Comparison of ENCODE assay signal across 10 mouse cellular contexts in genomic region chr7:118977167-118977543, GRCm38 (mm10). TPM values are rescaled to one million over a fixed set of nuclear protein-coding genes. Genes with fewer than 3 reads are reported as not detected.
A peak's percentile ranks its signal among the peaks of the same experiment; 100 is the strongest.
DNase-seq lines count a peak whose midpoint lies in the region; ATAC-seq lines count a peak whose summit lies in the region.
"Had no signal": no experiment of that assay in that cellular context is flagged by ENCODE, and none has a peak within 500 bp of the region (broad histone marks: within the 10 kb centered on the region; RNA-seq: fewer than 3 reads in every experiment).

No protein-coding gene starts in this region.

- H3K9me3 ChIP-seq in forebrain, embryonic 10.5 days: no peaks in the 10 kb centered on the region
- H3K9me3 ChIP-seq in forebrain, embryonic 11.5 days (ENCODE audit: control insufficient read depth, low read length): no peaks in the 10 kb centered on the region
- H3K9me3 ChIP-seq in lung, embryonic 15.5 days: no peaks in the 10 kb centered on the region
- no peaks in the 10 kb centered on the region for H3K9me3 ChIP-seq in hindbrain, embryonic 16.5 days (ENCODE audit: control insufficient read depth, low read length)
- no peaks in the 10 kb centered on the region for H3K9me3 ChIP-seq in neural tube, embryonic 15.5 days (replicated peaks)
- H3K9me3 ChIP-seq: embryonic facial prominence, embryonic 15.5 days; limb, embryonic 13.5 days had no signal

- H3K36me3 ChIP-seq in forebrain, embryonic 10.5 days (replicated peaks): peaks cover 98% of the 10 kb centered on the region
- H3K36me3 ChIP-seq in forebrain, embryonic 11.5 days (ENCODE audit: control insufficient read depth, insufficient read depth, low read length): peaks cover 10% of the 10 kb centered on the region
- H3K36me3 ChIP-seq in lung, embryonic 15.5 days: peaks cover 9% of the 10 kb centered on the region; the same call in 1 of the 2 replicates
- no peaks in the 10 kb centered on the region; the same call in 1 of the 2 replicates for H3K36me3 ChIP-seq in hindbrain, embryonic 16.5 days (ENCODE audit: control insufficient read depth, insufficient read depth, low read length)
- 0 out of 2 replicates have a peak, but pooled peaks cover 2% of the 10 kb centered on the region for H3K36me3 ChIP-seq in neural tube, embryonic 15.5 days

- ATAC-seq in forebrain, embryonic 11.5 days (replicated peaks; ENCODE audit: low FRiP score): no peak
- ATAC-seq in lung, embryonic 15.5 days (ENCODE audit: borderline replicate concordance, extremely low read depth, low FRiP score, low TSS enrichment): no peak
- no peak for ATAC-seq in hindbrain, embryonic 16.5 days
- ATAC-seq in neural tube, embryonic 15.5 days (ENCODE audit: low FRiP score): no peak

- H3K27ac ChIP-seq in forebrain, embryonic 10.5 days: peak overlapping the region; percentile 75
- H3K27ac ChIP-seq in forebrain, embryonic 11.5 days (ENCODE audit: low read depth, low read length): no peak overlapping the region; the same call in 1 of the 2 replicates
- 0 out of 2 replicates have a peak overlapping the region, but pooled peaks have one; percentile 9 for H3K27ac ChIP-seq in lung, embryonic 15.5 days
- H3K27ac ChIP-seq in hindbrain, embryonic 16.5 days (ENCODE audit: low read depth, low read length): peak overlapping the region; percentile 44
- peak overlapping the region; percentile 67 for H3K27ac ChIP-seq in neural tube, embryonic 15.5 days (replicated peaks)
- H3K27ac ChIP-seq: embryonic facial prominence, embryonic 15.5 days; limb, embryonic 13.5 days had no signal

- DNase-seq in forebrain, embryonic 10.5 days (ENCODE audit: extremely low spot score, low spot score): no peak
- no peak for DNase-seq in forebrain, embryonic 11.5 days (ENCODE audit: low spot score)
- no peak for DNase-seq in lung, postnatal 10 days
- DNase-seq in kidney, adult 9 months: no peak
- no peak for DNase-seq in gastrocnemius, adult 18-20 months (ENCODE audit: low spot score)

- H3K27me3 ChIP-seq in forebrain, embryonic 10.5 days (ENCODE audit: poor library complexity, severe bottlenecking): no peaks in the 10 kb centered on the region
- H3K27me3 ChIP-seq in forebrain, embryonic 11.5 days (ENCODE audit: control insufficient read depth, insufficient read depth, low read length): no peaks in the 10 kb centered on the region
- H3K27me3 ChIP-seq in lung, embryonic 15.5 days: no peaks in the 10 kb centered on the region
- H3K27me3 ChIP-seq in hindbrain, embryonic 16.5 days (replicated peaks; ENCODE audit: control insufficient read depth, insufficient read depth, low read length): no peaks in the 10 kb centered on the region
- no peaks in the 10 kb centered on the region for H3K27me3 ChIP-seq in neural tube, embryonic 15.5 days (replicated peaks)
- H3K27me3 ChIP-seq: embryonic facial prominence, embryonic 15.5 days; limb, embryonic 13.5 days had no signal

- H3K4me2 ChIP-seq in forebrain, embryonic 11.5 days (ENCODE audit: low read depth, low read length, severe bottlenecking): no peak overlapping the region
- H3K4me2 ChIP-seq in lung, embryonic 15.5 days: no peak overlapping the region
- 0 out of 2 replicates have a peak overlapping the region, but pooled peaks have one; percentile 2 for H3K4me2 ChIP-seq in hindbrain, embryonic 16.5 days (ENCODE audit: low read length)
- H3K4me2 ChIP-seq in neural tube, embryonic 15.5 days: no peak overlapping the region

- no peak overlapping the region for H3K9ac ChIP-seq in forebrain, embryonic 11.5 days (ENCODE audit: low read length)
- H3K9ac ChIP-seq in lung, embryonic 15.5 days: no peak overlapping the region
- H3K9ac ChIP-seq in hindbrain, embryonic 16.5 days (ENCODE audit: low read depth, low read length): no peak overlapping the region
- no peak overlapping the region for H3K9ac ChIP-seq in neural tube, embryonic 15.5 days (replicated peaks)
- H3K9ac ChIP-seq: embryonic facial prominence, embryonic 15.5 days; limb, embryonic 13.5 days had no signal

- H3K4me3 ChIP-seq in forebrain, embryonic 10.5 days: no peak overlapping the region
- H3K4me3 ChIP-seq in forebrain, embryonic 11.5 days (ENCODE audit: low read depth, low read length): no peak overlapping the region
- H3K4me3 ChIP-seq in lung, embryonic 15.5 days: no peak overlapping the region
- no peak overlapping the region for H3K4me3 ChIP-seq in hindbrain, embryonic 16.5 days (ENCODE audit: low read length)
- H3K4me3 ChIP-seq in neural tube, embryonic 15.5 days (replicated peaks): no peak overlapping the region
- H3K4me3 ChIP-seq: embryonic facial prominence, embryonic 15.5 days; limb, embryonic 13.5 days had no signal

- WGBS in forebrain, embryonic 10.5 days: 80% methylated on average over 10 of the region's 10 CpGs
- WGBS in forebrain, embryonic 11.5 days: 78% methylated on average over 10 of the region's 10 CpGs
- WGBS in lung, embryonic 15.5 days: 83% methylated on average over 10 of the region's 10 CpGs
- 70% methylated on average over 10 of the region's 10 CpGs for WGBS in hindbrain, embryonic 16.5 days
- 71% methylated on average over 10 of the region's 10 CpGs for WGBS in neural tube, embryonic 15.5 days

- H3K4me1 ChIP-seq in forebrain, embryonic 10.5 days: peaks cover 42% of the 10 kb centered on the region
- peaks cover 11% of the 10 kb centered on the region; the same call in 1 of the 2 replicates for H3K4me1 ChIP-seq in forebrain, embryonic 11.5 days (replicated peaks; ENCODE audit: control insufficient read depth, insufficient read depth, low read length)
- H3K4me1 ChIP-seq in lung, embryonic 15.5 days: peaks cover 11% of the 10 kb centered on the region
- H3K4me1 ChIP-seq in hindbrain, embryonic 16.5 days (ENCODE audit: control insufficient read depth, insufficient read depth, low read depth, low read length): peaks cover 14% of the 10 kb centered on the region
- H3K4me1 ChIP-seq in neural tube, embryonic 15.5 days: peaks cover 45% of the 10 kb centered on the region

RNA-seq across cellular contexts. Expression of gene Gprc5b, which starts 17.9 kb away (rescaled TPM):
- polyA plus RNA-seq in forebrain, embryonic 10.5 days (2016; fragmentation: Nextera tagmentation; extraction: Ambion mirVana): 9.0 and 12.2 TPM in 2 replicates
- polyA plus RNA-seq in forebrain, embryonic 11.5 days (2014; fragmentation: Nextera tagmentation; extraction: Ambion mirVana): 18.1 and 19.8 TPM in 2 replicates
- 5.3 and 6.7 TPM in 2 replicates for polyA plus RNA-seq in lung, embryonic 15.5 days (2015; fragmentation: Nextera tagmentation; extraction: Ambion mirVana)
- 7.3 and 8.4 TPM in 2 replicates for polyA plus RNA-seq in hindbrain, embryonic 16.5 days (2015; fragmentation: Nextera tagmentation; extraction: Ambion mirVana)
- polyA plus RNA-seq in neural tube, embryonic 15.5 days (2015; fragmentation: Nextera tagmentation; extraction: Ambion mirVana): 5.2 and 6.6 TPM in 2 replicates
- 10 to 100 TPM; 12.4 to 21.7 TPM for total RNA-seq in gastrocnemius, adult 18-20 months (2021)
